Mouse (Mus musculus): ENCODE measurements around the gene Ssr2. TPM values are rescaled to one million over a fixed set of nuclear protein-coding genes. Genes with fewer than 3 reads are reported as not detected.

The Ssr2 gene
- total and polyA plus RNA-seq, 2 experiments from 2014 or later: 196 to 236 TPM

- ATAC-seq (ENCODE audit: low FRiP score) (no peak), DNase-seq (ENCODE audit: low spot score) (no peak)
- TF ChIP-seq CTCF (IDR thresholded peaks at IDR 0.05): no peak
- H3K27ac ChIP-seq (ENCODE audit: low read depth, low read length): no peak overlapping the region
- H3K9me3 ChIP-seq (ENCODE audit: low read length): no peaks in the 10 kb centered on the region
- no peaks in the 10 kb centered on the region for H3K4me1 ChIP-seq (ENCODE audit: insufficient read depth, low read length)
- no peak overlapping the region for H3K4me3 ChIP-seq (ENCODE audit: low read depth, low read length)
- no peak overlapping the region for H3K4me2 ChIP-seq (ENCODE audit: low read depth, low read length, poor library complexity, severe bottlenecking)
- peaks cover 41% of the 10 kb centered on the region for H3K36me3 ChIP-seq (ENCODE audit: insufficient read depth, low read length)
- WGBS: 97% methylated on average over 6 of the region's 6 CpGs
- H3K27me3 ChIP-seq (ENCODE audit: insufficient read depth, low read length): no peaks in the 10 kb centered on the region
- no peak overlapping the region for H3K9ac ChIP-seq (replicated peaks; ENCODE audit: low read length, poor library complexity, severe bottlenecking)
Measured at GRCm38 (mm10) chr3:88555731-88556130, 19.9 kb upstream of the Ssr2 start.

GRCm38 (mm10) chr3:88556616-88557015 is 19.1 kb upstream of the Ssr2 start:
- DNase-seq (ENCODE audit: low spot score) (no peak), ATAC-seq (ENCODE audit: low FRiP score) (no peak)
- Histone ChIP-seq H3K9me3 (ENCODE audit: low read length) (no peaks in the 10 kb centered on the region), H3K4me1 (ENCODE audit: insufficient read depth, low read length) (no peaks in the 10 kb centered on the region), H3K27ac (ENCODE audit: low read depth, low read length) (no peak overlapping the region), H3K27me3 (ENCODE audit: insufficient read depth, low read length) (no peaks in the 10 kb centered on the region), H3K4me3 (ENCODE audit: low read depth, low read length) (no peak overlapping the region), H3K4me2 (ENCODE audit: low read depth, low read length, poor library complexity, severe bottlenecking) (no peak overlapping the region), H3K36me3 (ENCODE audit: insufficient read depth, low read length) (peaks cover 44% of the 10 kb centered on the region), H3K9ac (replicated peaks; ENCODE audit: low read length, poor library complexity, severe bottlenecking) (0 out of 2 replicates have a peak overlapping the region, but pooled peaks have one; percentile 2)
- 93% methylated on average over 8 of the region's 8 CpGs for WGBS
- no peak for TF ChIP-seq CTCF (IDR thresholded peaks at IDR 0.05)

- Histone ChIP-seq H3K4me1 (ENCODE audit: insufficient read depth, low read length) (no peaks in the 10 kb centered on the region), H3K36me3 (ENCODE audit: insufficient read depth, low read length) (peaks cover 68% of the 10 kb centered on the region), H3K9me3 (ENCODE audit: low read length) (no peaks in the 10 kb centered on the region), H3K27me3 (ENCODE audit: insufficient read depth, low read length) (no peaks in the 10 kb centered on the region), H3K4me3 (ENCODE audit: low read depth, low read length) (no peak overlapping the region), H3K27ac (ENCODE audit: low read depth, low read length) (no peak overlapping the region), H3K4me2 (ENCODE audit: low read depth, low read length, poor library complexity, severe bottlenecking) (no peak overlapping the region), H3K9ac (replicated peaks; ENCODE audit: low read length, poor library complexity, severe bottlenecking) (no peak overlapping the region)
- WGBS: 96% methylated on average over 9 of the region's 9 CpGs
- no peak for ATAC-seq (ENCODE audit: low FRiP score)
- DNase-seq (ENCODE audit: low spot score): no peak
- no peak for TF ChIP-seq CTCF (IDR thresholded peaks at IDR 0.05)
Measured at GRCm38 (mm10) chr3:88559596-88559995, 16.1 kb upstream of the Ssr2 start.

- no peak overlapping the region for H3K4me2 ChIP-seq (ENCODE audit: low read depth, low read length, poor library complexity, severe bottlenecking)
- no peak overlapping the region for H3K4me3 ChIP-seq (ENCODE audit: low read depth, low read length)
- no peaks in the 10 kb centered on the region for H3K27me3 ChIP-seq (ENCODE audit: insufficient read depth, low read length)
- WGBS: 52% methylated on average over 4 of the region's 4 CpGs
- DNase-seq (ENCODE audit: low spot score): no peak
- H3K9me3 ChIP-seq (ENCODE audit: low read length): no peaks in the 10 kb centered on the region
- TF ChIP-seq CTCF (IDR thresholded peaks at IDR 0.05): no peak
- 0 out of 2 replicates have a peak, but pooled peaks have one; percentile 28 for ATAC-seq (ENCODE audit: low FRiP score)
- H3K36me3 ChIP-seq (ENCODE audit: insufficient read depth, low read length): peaks cover 74% of the 10 kb centered on the region
- H3K27ac ChIP-seq (ENCODE audit: low read depth, low read length): no peak overlapping the region
- H3K9ac ChIP-seq (replicated peaks; ENCODE audit: low read length, poor library complexity, severe bottlenecking): no peak overlapping the region
- no peaks in the 10 kb centered on the region for H3K4me1 ChIP-seq (ENCODE audit: insufficient read depth, low read length)
Measured at GRCm38 (mm10) chr3:88561989-88562388, 13.7 kb upstream of the Ssr2 start.

GRCm38 (mm10) chr3:88563442-88563841 is 12.2 kb upstream of the Ssr2 start:
- H3K9me3 ChIP-seq (ENCODE audit: low read length): no peaks in the 10 kb centered on the region
- no peak overlapping the region for H3K9ac ChIP-seq (replicated peaks; ENCODE audit: low read length, poor library complexity, severe bottlenecking)
- H3K4me3 ChIP-seq (ENCODE audit: low read depth, low read length): no peak overlapping the region
- H3K36me3 ChIP-seq (ENCODE audit: insufficient read depth, low read length): peaks cover 73% of the 10 kb centered on the region
- no peak overlapping the region for H3K4me2 ChIP-seq (ENCODE audit: low read depth, low read length, poor library complexity, severe bottlenecking)
- no peaks in the 10 kb centered on the region for H3K27me3 ChIP-seq (ENCODE audit: insufficient read depth, low read length)
- no peaks in the 10 kb centered on the region for H3K4me1 ChIP-seq (ENCODE audit: insufficient read depth, low read length)
- ATAC-seq (ENCODE audit: low FRiP score) (0 out of 2 replicates have a peak, but pooled peaks have one; percentile 31), DNase-seq (ENCODE audit: low spot score) (no peak)
- TF ChIP-seq CTCF (IDR thresholded peaks at IDR 0.05): no peak
- no peak overlapping the region for H3K27ac ChIP-seq (ENCODE audit: low read depth, low read length)
- WGBS: 49% methylated on average over 4 of the region's 4 CpGs

GRCm38 (mm10) chr3:88563966-88564365 is 11.7 kb upstream of the Ssr2 start:
- Histone ChIP-seq H3K4me3 (ENCODE audit: low read depth, low read length) (no peak overlapping the region), H3K9ac (replicated peaks; ENCODE audit: low read length, poor library complexity, severe bottlenecking) (no peak overlapping the region), H3K9me3 (ENCODE audit: low read length) (no peaks in the 10 kb centered on the region), H3K27ac (ENCODE audit: low read depth, low read length) (no peak overlapping the region), H3K4me1 (ENCODE audit: insufficient read depth, low read length) (no peaks in the 10 kb centered on the region), H3K36me3 (ENCODE audit: insufficient read depth, low read length) (peaks cover 77% of the 10 kb centered on the region), H3K4me2 (ENCODE audit: low read depth, low read length, poor library complexity, severe bottlenecking) (no peak overlapping the region), H3K27me3 (ENCODE audit: insufficient read depth, low read length) (no peaks in the 10 kb centered on the region)
- DNase-seq (ENCODE audit: low spot score) (no peak), ATAC-seq (ENCODE audit: low FRiP score) (no peak)
- WGBS: 79% methylated on average over 7 of the region's 7 CpGs
- no peak for TF ChIP-seq CTCF (IDR thresholded peaks at IDR 0.05)
